Mouse (Mus musculus) lung, postnatal 10 days (tissue): ENCODE data around the gene Abcb7.

Experiments used
- DNase-seq: peaks from one replicate; pipeline ENCODE4 v3.0.0; 2021

The Abcb7 gene

GRCm38 (mm10) chrX:104413183-104413983 lies at the start of gene Abcb7:
TSS of gene Abcb7 (minus strand) at chrX:104413856.
- peak; percentile 92 for DNase-seq

- peak; percentile 66 for DNase-seq
Observed at GRCm38 (mm10) chrX:104461755-104462154, 48.1 kb upstream of the Abcb7 start.

- no peak for DNase-seq
Observed at GRCm38 (mm10) chrX:104452433-104452832, 38.8 kb upstream of the Abcb7 start.

GRCm38 (mm10) chrX:104433456-104433855 lies 19.8 kb upstream of the Abcb7 start:
- DNase-seq = no peak

GRCm38 (mm10) chrX:104428108-104428507 lies 14.5 kb upstream of the Abcb7 start:
- no peak for DNase-seq

- no peak for DNase-seq
Observed at GRCm38 (mm10) chrX:104413995-104414394, 339 bp upstream of the Abcb7 start.

GRCm38 (mm10) chrX:104408137-104408536 lies 5.5 kb downstream of the Abcb7 start:
- DNase-seq = no peak

- no peak for DNase-seq
Observed at GRCm38 (mm10) chrX:104402463-104402862, 11.2 kb downstream of the Abcb7 start.

- no peak for DNase-seq
Observed at GRCm38 (mm10) chrX:104401134-104401533, 12.5 kb downstream of the Abcb7 start.

- no peak for DNase-seq
Observed at GRCm38 (mm10) chrX:104397526-104397925, 16.1 kb downstream of the Abcb7 start.

- no peak for DNase-seq
Observed at GRCm38 (mm10) chrX:104359686-104360085, 54.0 kb downstream of the Abcb7 start.

GRCm38 (mm10) chrX:104355842-104356241 lies 57.8 kb downstream of the Abcb7 start:
- DNase-seq = no peak

GRCm38 (mm10) chrX:104348146-104348545 lies 65.5 kb downstream of the Abcb7 start:
- peak; percentile 10 for DNase-seq

GRCm38 (mm10) chrX:104291721-104292120 lies 121.9 kb downstream of the Abcb7 start:
- no peak for DNase-seq

- no peak for DNase-seq
Observed at GRCm38 (mm10) chrX:104279828-104280227, 133.8 kb downstream of the Abcb7 start.

GRCm38 (mm10) chrX:104264371-104264770 lies 149.3 kb downstream of the Abcb7 start:
- DNase-seq = no peak

GRCm38 (mm10) chrX:104262468-104262867 lies 151.2 kb downstream of the Abcb7 start:
- DNase-seq = no peak

GRCm38 (mm10) chrX:104256561-104256960 lies 157.1 kb downstream of the Abcb7 start:
- no peak for DNase-seq
